Comparison of ENCODE assay signal across 21 mouse cellular contexts in the genomic region with DNA sequence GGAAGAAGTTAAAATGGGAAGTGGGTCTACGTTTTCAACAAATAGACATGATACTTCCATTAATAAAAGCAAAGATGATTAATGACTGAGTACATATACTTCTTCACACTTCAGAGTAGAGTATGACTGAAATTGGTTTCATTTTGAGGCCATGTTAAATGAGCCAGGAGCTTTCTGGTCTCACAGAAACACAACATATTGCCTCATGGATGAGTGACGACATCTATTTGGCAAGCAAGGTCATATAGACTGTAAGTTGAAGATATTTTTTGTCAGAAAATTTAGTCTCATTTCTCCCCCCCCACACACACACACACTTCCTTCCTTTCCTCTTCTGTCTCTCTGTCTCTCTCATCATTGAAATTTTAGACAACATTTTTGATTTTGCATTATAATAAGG.
"Had no signal": no experiment of that assay in that cellular context is flagged by ENCODE, and none has a peak within 500 bp of the region (broad histone marks: within the 10 kb centered on the region; RNA-seq: fewer than 3 reads in every experiment).

No protein-coding gene starts in this region.

- H3K27me3 ChIP-seq: limb, embryonic 12.5 days; limb, embryonic 15.5 days; midbrain, embryonic 12.5 days; midbrain, embryonic 15.5 days; neural tube, embryonic 12.5 days; neural tube, embryonic 15.5 days had no signal

- H3K9ac ChIP-seq: limb, embryonic 12.5 days; limb, embryonic 15.5 days; liver, embryonic 14.5 days; liver, postnatal 0 days; midbrain, embryonic 12.5 days; midbrain, embryonic 15.5 days; neural tube, embryonic 12.5 days; neural tube, embryonic 15.5 days had no signal

- H3K27ac ChIP-seq: limb, embryonic 12.5 days; limb, embryonic 15.5 days; liver, embryonic 14.5 days; midbrain, embryonic 12.5 days; midbrain, embryonic 15.5 days; neural tube, embryonic 12.5 days; neural tube, embryonic 15.5 days had no signal

- H3K36me3 ChIP-seq: limb, embryonic 12.5 days; limb, embryonic 15.5 days; midbrain, embryonic 12.5 days; midbrain, embryonic 15.5 days; neural tube, embryonic 12.5 days; neural tube, embryonic 15.5 days had no signal

- DNase-seq: kidney, adult 9 months; kidney, postnatal 14 days; kidney, postnatal 4 days; left cerebral cortex, postnatal 4 days; liver, postnatal 0 days; lung, postnatal 14 days; lung, postnatal 4 days; retina, postnatal 1 day; right cerebral cortex, postnatal 25 days; spleen, adult 18-20 months; thymus, adult 2 months; thymus, postnatal 14 days; thymus, postnatal 4 days had no signal

- ATAC-seq: liver, postnatal 0 days; midbrain, embryonic 15.5 days had no signal

- H3K4me3 ChIP-seq: limb, embryonic 12.5 days; limb, embryonic 15.5 days; midbrain, embryonic 12.5 days; midbrain, embryonic 15.5 days; neural tube, embryonic 12.5 days; neural tube, embryonic 15.5 days had no signal

- H3K4me2 ChIP-seq: limb, embryonic 12.5 days; limb, embryonic 15.5 days; liver, embryonic 11.5 days; midbrain, embryonic 12.5 days; midbrain, embryonic 15.5 days; neural tube, embryonic 12.5 days; neural tube, embryonic 15.5 days had no signal

- H3K4me1 ChIP-seq: limb, embryonic 12.5 days; limb, embryonic 15.5 days; midbrain, embryonic 12.5 days; midbrain, embryonic 15.5 days; neural tube, embryonic 12.5 days; neural tube, embryonic 15.5 days had no signal

- H3K9me3 ChIP-seq: limb, embryonic 12.5 days; limb, embryonic 15.5 days; midbrain, embryonic 12.5 days; midbrain, embryonic 15.5 days; neural tube, embryonic 12.5 days; neural tube, embryonic 15.5 days had no signal
